Mouse (Mus musculus) limb, embryonic 12.5 days (tissue): ENCODE data around the gene Rasal1. TPM values are rescaled to one million over a fixed set of nuclear protein-coding genes. Genes with fewer than 3 reads are reported as not detected.

Experiments used
- ATAC-seq: fragments of 200-750 bp; cut with Nextera tagmentation; 2 replicates; pipeline ENCODE4 v1.8.0; 2017; ENCODE audit warnings: low read depth, moderate TSS enrichment; ENCODE audit not compliant: insufficient number of reproducible peaks, insufficient read depth, low FRiP score, low TSS enrichment
- H3K27ac ChIP-seq: fragments of 300-500 bp; sonication (generic); 2 replicates; pipeline ENCODE4 v1.5.1; 2016; ENCODE audit warnings: mild to moderate bottlenecking, moderate library complexity
- H3K27me3 ChIP-seq: fragments of 300-500 bp; sonication (generic); 2 replicates; pipeline ENCODE4 v1.6.1; 2016; ENCODE audit warnings: mild to moderate bottlenecking, moderate library complexity
- H3K36me3 ChIP-seq: fragments of 300-500 bp; sonication (generic); 2 replicates; pipeline ENCODE4 v1.6.1; 2016; ENCODE audit warnings: mild to moderate bottlenecking, moderate library complexity
- H3K4me1 ChIP-seq: fragments of 300-500 bp; sonication (generic); replicated peaks from 2 replicates; pipeline ENCODE4 v1.6.1; 2016
- H3K4me2 ChIP-seq: fragments of 300-500 bp; sonication (generic); 2 replicates; pipeline ENCODE4 v1.6.1; 2016; ENCODE audit warnings: mild to moderate bottlenecking, moderate library complexity
- H3K4me3 ChIP-seq: fragments of 300-500 bp; sonication (generic); replicated peaks from 2 replicates; pipeline ENCODE4 v1.5.1; 2016; ENCODE audit warnings: mild to moderate bottlenecking
- H3K9ac ChIP-seq: fragments of 300-500 bp; sonication (generic); replicated peaks from 2 replicates; pipeline ENCODE4 v1.6.1; 2016; ENCODE audit warnings: mild to moderate bottlenecking, moderate library complexity
- H3K9me3 ChIP-seq: fragments of 300-500 bp; sonication (generic); 2 replicates; pipeline ENCODE4 v1.6.1; 2016; ENCODE audit warnings: mild to moderate bottlenecking, moderate library complexity
- WGBS: fragments of 180-500 bp; shearing (Covaris S2); methylation state at CpG from one replicate; pipeline ENCODE4 v1.1.7; 2016; 5-methylcytosine and 5-hydroxymethylcytosine counted together
- polyA plus RNA-seq: library from polyadenylated mRNA; unstranded; fragments of >200 nt; fragmentation: Nextera tagmentation; extraction: Ambion mirVana; gene quantifications from 2 replicates; pipeline ENCODE4 v1.2.1, GENCODE M21; 2016

Gene Rasal1
- polyA plus RNA-seq, 1 experiment from 2014 or later, result 0.24 TPM

- Histone ChIP-seq H3K9me3 (no peaks in the 10 kb centered on the region), H3K4me3 (no peak overlapping the region), H3K36me3 (peaks cover 100% of the 10 kb centered on the region), H3K4me1 (peaks cover 8% of the 10 kb centered on the region), H3K27ac (no peak overlapping the region), H3K9ac (no peak overlapping the region), H3K4me2 (no peak overlapping the region), H3K27me3 (no peaks in the 10 kb centered on the region)
- ATAC-seq, result no peak
- WGBS, result 94% methylated on average over 10 of the region's 10 CpGs
These were observed 26.8 kb upstream of the Rasal1 start for GRCm38 (mm10) chr5:120621846-120622197.

- no peak for ATAC-seq
- H3K27me3 ChIP-seq, result no peaks in the 10 kb centered on the region
- peaks cover 8% of the 10 kb centered on the region for H3K4me1 ChIP-seq
- no peak overlapping the region for H3K27ac ChIP-seq
- no peak overlapping the region for H3K9ac ChIP-seq
- H3K36me3 ChIP-seq, result peaks cover 100% of the 10 kb centered on the region
- H3K4me2 ChIP-seq, result no peak overlapping the region
- 60% methylated on average over 5 of the region's 5 CpGs for WGBS
- no peak overlapping the region for H3K4me3 ChIP-seq
- H3K9me3 ChIP-seq, result no peaks in the 10 kb centered on the region
These were observed 26.3 kb upstream of the Rasal1 start for GRCm38 (mm10) chr5:120622198-120622851.

GRCm38 (mm10) chr5:120624427-120624826 is 24.2 kb upstream of the Rasal1 start:
- H3K9ac ChIP-seq, result no peak overlapping the region
- ATAC-seq, result no peak
- H3K27ac ChIP-seq, result no peak overlapping the region
- H3K4me3 ChIP-seq, result no peak overlapping the region
- peaks cover 2% of the 10 kb centered on the region; the same call in 1 of the 2 replicates for H3K27me3 ChIP-seq
- H3K4me1 ChIP-seq, result peaks cover 8% of the 10 kb centered on the region
- no peaks in the 10 kb centered on the region for H3K9me3 ChIP-seq
- whole genome bisulfite sequencing, result 93% methylated on average over 10 of the region's 10 CpGs
- no peak overlapping the region for H3K4me2 ChIP-seq
- peaks cover 89% of the 10 kb centered on the region for H3K36me3 ChIP-seq

GRCm38 (mm10) chr5:120626399-120626798 is 22.2 kb upstream of the Rasal1 start:
- H3K27me3 ChIP-seq, result peaks cover 21% of the 10 kb centered on the region
- peaks cover 8% of the 10 kb centered on the region for H3K4me1 ChIP-seq
- no peak overlapping the region for H3K4me3 ChIP-seq
- WGBS, result 26% methylated on average over 19 of the region's 19 CpGs
- no peaks in the 10 kb centered on the region for H3K9me3 ChIP-seq
- H3K36me3 ChIP-seq, result peaks cover 70% of the 10 kb centered on the region
- ATAC-seq, result no peak
- H3K4me2 ChIP-seq, result no peak overlapping the region
- H3K9ac ChIP-seq, result no peak overlapping the region
- no peak overlapping the region for H3K27ac ChIP-seq

- Histone ChIP-seq H3K4me1 (no peaks in the 10 kb centered on the region), H3K27me3 (peaks cover 34% of the 10 kb centered on the region), H3K36me3 (peaks cover 56% of the 10 kb centered on the region), H3K4me3 (no peak overlapping the region), H3K4me2 (no peak overlapping the region), H3K9me3 (peaks cover 7% of the 10 kb centered on the region), H3K27ac (no peak overlapping the region), H3K9ac (no peak overlapping the region)
- no peak for ATAC-seq
- 90% methylated on average over 15 of the region's 15 CpGs for WGBS
These were observed 20.9 kb upstream of the Rasal1 start for GRCm38 (mm10) chr5:120627515-120628300.

- 73% methylated on average over 7 of the region's 7 CpGs for WGBS
- H3K4me1 ChIP-seq, result no peaks in the 10 kb centered on the region
- H3K36me3 ChIP-seq, result peaks cover 47% of the 10 kb centered on the region
- no peak overlapping the region for H3K27ac ChIP-seq
- H3K4me3 ChIP-seq, result no peak overlapping the region
- peaks cover 39% of the 10 kb centered on the region for H3K27me3 ChIP-seq
- ATAC-seq, result no peak
- H3K9ac ChIP-seq, result no peak overlapping the region
- H3K9me3 ChIP-seq, result peaks cover 7% of the 10 kb centered on the region
- H3K4me2 ChIP-seq, result no peak overlapping the region
These were observed 20.0 kb upstream of the Rasal1 start for GRCm38 (mm10) chr5:120628624-120629023.

- H3K9me3 ChIP-seq, result peaks cover 7% of the 10 kb centered on the region
- 8% methylated on average over 29 of the region's 29 CpGs for WGBS
- no peaks in the 10 kb centered on the region for H3K4me1 ChIP-seq
- 0 out of 2 replicates have a peak overlapping the region, but pooled peaks have one; percentile 23 for H3K27ac ChIP-seq
- H3K36me3 ChIP-seq, result peaks cover 22% of the 10 kb centered on the region
- H3K9ac ChIP-seq, result 0 out of 2 replicates have a peak overlapping the region, but pooled peaks have one; percentile 12
- peaks cover 50% of the 10 kb centered on the region for H3K27me3 ChIP-seq
- H3K4me3 ChIP-seq, result peak overlapping the region; percentile 22; the same call in 1 of the 2 replicates
- no peak for ATAC-seq
- peak overlapping the region; percentile 51 for H3K4me2 ChIP-seq
These were observed 17.5 kb upstream of the Rasal1 start for GRCm38 (mm10) chr5:120631128-120631527.

GRCm38 (mm10) chr5:120631892-120632291 is 16.7 kb upstream of the Rasal1 start:
- Histone ChIP-seq H3K4me3 (no peak overlapping the region), H3K27ac (no peak overlapping the region), H3K9me3 (peaks cover 7% of the 10 kb centered on the region), H3K4me1 (no peaks in the 10 kb centered on the region), H3K9ac (no peak overlapping the region), H3K27me3 (peaks cover 50% of the 10 kb centered on the region), H3K36me3 (peaks cover 15% of the 10 kb centered on the region), H3K4me2 (no peak overlapping the region)
- ATAC-seq, result no peak
- WGBS, result 90% methylated on average over 5 of the region's 5 CpGs

- Histone ChIP-seq H3K9me3 (peaks cover 7% of the 10 kb centered on the region), H3K27me3 (peaks cover 50% of the 10 kb centered on the region), H3K4me1 (no peaks in the 10 kb centered on the region), H3K27ac (no peak within 1 kb of the TSS), H3K36me3 (no peaks in the 10 kb centered on the region), H3K9ac (no peak within 1 kb of the TSS), H3K4me2 (no peak within 1 kb of the TSS), H3K4me3 (no peak within 1 kb of the TSS)
- WGBS, result 68% methylated on average over 9 of the region's 9 CpGs
- no peak for ATAC-seq
These were observed 14.5 kb upstream of the Rasal1 start, which contains the start of gene Cfap73 for GRCm38 (mm10) chr5:120634131-120634530. Gene Cfap73 (minus strand): TSS chr5:120634235.

- no peak overlapping the region for H3K9ac ChIP-seq
These were observed 13.8 kb upstream of the Rasal1 start for GRCm38 (mm10) chr5:120634860-120635259.

GRCm38 (mm10) chr5:120635633-120636032 is 13.0 kb upstream of the Rasal1 start:
- H3K27ac ChIP-seq, result no peak overlapping the region
- ATAC-seq, result no peak
- H3K4me3 ChIP-seq, result no peak overlapping the region
- no peak overlapping the region for H3K4me2 ChIP-seq
- H3K9me3 ChIP-seq, result peaks cover 7% of the 10 kb centered on the region
- H3K4me1 ChIP-seq, result no peaks in the 10 kb centered on the region
- WGBS, result 80% methylated on average over 5 of the region's 5 CpGs
- H3K27me3 ChIP-seq, result peaks cover 36% of the 10 kb centered on the region
- H3K36me3 ChIP-seq, result no peaks in the 10 kb centered on the region
- H3K9ac ChIP-seq, result no peak overlapping the region

More at GRCm38 (mm10) chr5:120634860-120635259, 13.8 kb upstream of the Rasal1 start:
- Histone ChIP-seq H3K27ac (no peak overlapping the region), H3K36me3 (no peaks in the 10 kb centered on the region), H3K9me3 (peaks cover 7% of the 10 kb centered on the region), H3K4me2 (no peak overlapping the region), H3K4me3 (no peak overlapping the region), H3K4me1 (no peaks in the 10 kb centered on the region), H3K27me3 (peaks cover 44% of the 10 kb centered on the region)
- ATAC-seq, result no peak
- WGBS, result 41% methylated on average over 5 of the region's 5 CpGs
